Mouse (Mus musculus): ENCODE results near the gene Creb5.

Creb5 gene

DNA sequence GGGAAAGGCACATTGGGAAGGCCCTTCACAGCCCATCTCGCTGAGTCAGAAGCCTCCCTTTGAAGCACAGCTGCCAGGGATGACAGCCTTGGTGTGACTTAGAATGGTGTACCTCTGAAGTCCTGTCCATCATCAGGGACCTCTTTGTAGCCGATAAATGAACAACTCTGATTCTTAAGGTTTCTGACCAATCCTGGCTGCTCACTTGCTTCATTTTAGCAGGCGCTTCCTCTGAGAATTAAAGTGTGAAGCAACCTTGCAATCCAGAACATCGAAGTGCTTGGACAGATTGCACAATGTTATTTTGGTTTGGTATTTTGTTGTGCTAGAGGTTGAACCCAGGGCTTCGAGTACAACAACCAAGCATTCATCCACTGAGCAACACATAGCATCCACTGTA, 190.4 kb downstream of the Creb5 start:
- DNase-seq (ENCODE audit: low read depth in 2 of 2, low spot score in 2 of 2): no peak

DNA sequence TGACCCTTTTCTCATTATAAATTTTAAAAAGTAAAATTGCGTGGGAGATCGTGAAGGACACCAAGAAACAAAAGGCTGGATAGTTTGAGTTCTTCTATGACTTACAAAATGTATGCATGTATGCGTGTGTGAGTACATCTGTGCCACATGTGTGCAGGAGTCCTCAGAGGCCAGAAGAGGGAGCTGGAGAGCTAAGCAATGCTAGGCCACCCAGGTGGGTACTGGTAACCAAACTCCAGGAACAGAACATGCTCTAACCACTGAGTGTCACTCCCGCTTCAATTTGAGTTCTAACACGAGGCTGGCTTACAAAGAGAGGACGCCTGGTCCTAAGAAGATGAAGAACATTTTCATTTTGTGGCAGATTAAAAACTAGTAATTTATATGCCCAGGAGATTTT, 203.8 kb downstream of the Creb5 start:
- DNase-seq (ENCODE audit: low read depth in 2 of 2, low spot score in 2 of 2): no peak

DNA sequence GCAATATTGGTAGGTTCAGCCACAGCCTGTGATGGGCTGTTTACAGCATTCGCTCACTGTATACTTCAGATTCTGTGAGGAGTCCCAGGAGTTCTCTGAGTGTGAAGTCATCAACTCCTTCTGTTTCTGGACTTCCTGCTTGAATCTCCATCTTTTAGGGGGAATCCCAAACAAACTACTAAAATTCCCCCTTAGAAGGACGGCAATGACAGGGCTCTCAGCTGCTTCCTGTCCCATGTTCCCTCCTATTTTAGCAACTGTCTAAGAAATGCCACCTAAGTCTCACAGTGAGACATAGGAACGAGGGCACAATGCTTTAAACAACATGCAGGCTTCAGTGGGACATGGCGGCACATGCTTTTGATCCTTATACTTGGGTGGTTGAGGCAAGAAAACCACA, 204.3 kb downstream of the Creb5 start:
- DNase-seq (ENCODE audit: low read depth in 2 of 2, low spot score in 2 of 2): no peak

DNA sequence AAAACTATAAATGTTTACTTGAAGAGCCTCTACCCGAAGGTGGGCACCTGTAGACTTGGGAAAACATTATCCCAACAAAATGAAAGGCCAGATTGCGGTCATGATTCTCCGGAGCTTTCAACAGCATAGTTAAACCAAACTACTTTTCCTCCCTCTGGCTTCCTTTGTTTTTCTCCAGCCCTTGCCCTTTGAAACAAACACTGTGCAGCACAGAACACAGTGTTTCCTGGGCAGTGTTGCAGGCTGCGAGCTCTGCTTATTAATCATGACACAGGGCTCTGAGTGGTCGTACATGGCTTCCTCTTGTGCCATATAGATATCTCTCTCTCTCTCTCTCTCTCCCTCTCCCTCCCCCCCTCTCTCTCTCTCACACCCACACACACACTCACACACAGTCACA, 206.8 kb downstream of the Creb5 start:
- DNase-seq (ENCODE audit: low read depth in 2 of 2, low spot score in 2 of 2): no peak

DNA sequence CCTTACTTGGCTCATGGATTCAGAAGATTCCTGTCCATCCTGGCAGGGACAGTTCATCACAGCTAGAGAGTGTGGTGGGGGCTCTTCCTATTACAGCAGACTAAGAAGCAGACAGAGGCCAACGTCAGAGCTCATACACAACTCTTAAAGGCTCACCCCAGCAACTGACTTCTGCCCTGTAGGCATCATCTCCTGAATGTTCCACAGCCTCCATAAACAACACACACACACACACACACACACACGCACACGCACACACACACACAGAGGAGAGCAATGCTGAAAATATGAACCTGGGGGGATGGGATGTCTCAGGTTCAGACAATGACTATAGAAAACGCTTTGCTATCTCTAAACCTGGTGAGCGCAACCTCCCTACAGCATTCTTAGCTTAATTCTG, 208.6 kb downstream of the Creb5 start:
- no peak for DNase-seq (ENCODE audit: low read depth in 2 of 2, low spot score in 2 of 2)

DNA sequence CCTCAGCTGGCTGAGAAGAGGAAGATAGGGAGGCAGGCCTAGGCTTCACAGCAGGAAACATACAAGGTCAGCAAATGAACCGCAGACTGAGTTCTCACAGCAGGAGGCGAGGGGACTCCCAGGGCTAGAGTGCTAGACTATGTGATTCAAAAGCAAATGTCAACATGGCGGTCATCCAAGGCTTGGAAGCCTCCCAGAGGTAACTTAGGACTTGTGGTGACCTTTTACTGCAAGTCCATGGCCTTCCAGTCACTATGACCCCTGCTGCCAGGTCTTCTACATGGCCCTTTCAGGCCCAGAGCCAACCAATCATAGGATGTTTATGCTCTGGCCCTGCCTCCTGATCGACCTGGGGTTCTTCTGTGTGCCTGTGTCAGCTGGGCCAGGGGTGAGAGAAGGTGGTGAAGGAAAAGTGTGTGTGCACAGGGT, 209.3 kb downstream of the Creb5 start:
- DNase-seq (ENCODE audit: low read depth in 2 of 2, low spot score in 2 of 2): no peak

DNA sequence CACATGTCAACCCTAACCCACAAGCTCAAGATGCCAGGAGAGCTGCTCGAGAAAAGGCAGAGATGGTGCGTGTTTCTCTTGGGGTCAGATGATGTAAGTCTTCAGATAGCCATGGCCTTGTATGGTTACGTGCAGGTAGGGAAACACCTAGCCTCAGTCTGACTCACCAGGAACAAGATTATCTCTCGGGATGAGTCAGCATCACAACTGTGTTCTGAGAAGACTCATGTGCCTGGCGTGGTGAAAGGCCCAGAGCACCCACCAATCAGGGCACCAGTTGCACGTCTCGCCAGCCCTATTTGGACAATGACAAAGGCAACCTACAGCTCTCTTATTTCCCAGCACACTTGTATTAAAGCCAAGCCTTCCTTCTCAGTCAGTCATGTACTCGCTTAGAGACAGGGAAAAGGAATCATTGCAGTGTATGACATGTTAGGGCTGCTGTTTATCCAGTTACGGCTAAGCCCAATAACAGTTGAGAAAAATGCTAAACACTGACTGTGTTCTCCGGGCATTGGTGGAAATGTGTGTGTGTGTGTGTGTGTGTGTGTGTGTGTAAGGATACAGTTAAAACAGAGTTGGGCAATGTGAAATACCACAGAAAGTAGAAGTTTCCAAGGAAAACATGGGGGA, 210.9 kb downstream of the Creb5 start:
- DNase-seq (ENCODE audit: low read depth in 2 of 2, low spot score in 2 of 2): no peak

DNA sequence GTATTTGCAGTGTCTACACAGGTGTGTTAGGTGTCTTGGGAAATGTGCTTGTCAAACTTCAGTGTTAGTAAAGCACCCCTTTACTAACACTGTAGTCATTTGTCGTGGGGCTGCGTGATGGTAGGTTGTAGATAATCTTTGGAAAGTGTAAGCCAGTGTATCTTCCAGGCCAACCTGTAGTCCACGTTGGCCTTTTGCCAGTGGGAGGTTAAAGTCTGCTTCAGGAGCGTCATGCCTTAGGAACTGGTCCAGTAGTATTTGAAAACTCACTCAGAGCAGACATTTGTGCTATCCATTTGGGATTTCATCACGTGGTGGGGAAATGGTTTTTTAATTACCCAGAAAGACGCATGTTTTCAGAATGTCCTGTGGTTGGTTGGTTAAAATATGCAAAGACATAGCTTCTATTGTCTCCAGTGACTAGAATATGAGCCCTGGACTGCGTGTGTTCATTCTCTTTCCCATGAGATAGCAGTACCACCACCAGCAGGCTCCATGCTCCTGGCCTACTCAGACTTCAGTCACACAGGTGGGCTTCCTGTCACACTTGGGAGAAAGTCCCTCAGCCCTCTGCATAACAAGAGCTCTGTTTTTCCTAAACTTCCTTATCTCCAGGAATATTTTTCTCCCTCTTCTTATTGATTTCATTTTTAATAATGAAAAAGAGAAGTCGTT, 212.7 kb downstream of the Creb5 start:
- no peak for DNase-seq (ENCODE audit: low read depth in 2 of 2, low spot score in 2 of 2)

DNA sequence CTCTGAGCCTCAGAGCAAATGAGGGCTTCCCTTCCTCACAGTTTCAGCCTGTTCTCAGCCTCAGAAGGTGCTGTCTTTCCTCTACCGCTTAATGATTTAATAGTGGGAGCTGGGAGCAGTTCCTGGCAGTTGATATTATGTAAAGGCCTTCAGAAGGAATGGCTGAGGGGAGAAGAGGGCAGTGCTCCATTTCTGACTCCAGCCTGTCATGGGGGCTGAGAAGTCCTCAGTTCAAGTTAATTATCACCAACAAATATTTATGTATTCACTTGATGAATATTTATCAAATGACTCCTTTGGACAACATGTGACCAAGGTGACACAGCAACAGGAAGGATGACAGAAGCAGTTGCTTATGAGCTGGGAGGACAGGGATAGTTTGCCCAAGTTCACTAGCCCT, 214.2 kb downstream of the Creb5 start:
- no peak for DNase-seq (ENCODE audit: low read depth in 2 of 2, low spot score in 2 of 2)

DNA sequence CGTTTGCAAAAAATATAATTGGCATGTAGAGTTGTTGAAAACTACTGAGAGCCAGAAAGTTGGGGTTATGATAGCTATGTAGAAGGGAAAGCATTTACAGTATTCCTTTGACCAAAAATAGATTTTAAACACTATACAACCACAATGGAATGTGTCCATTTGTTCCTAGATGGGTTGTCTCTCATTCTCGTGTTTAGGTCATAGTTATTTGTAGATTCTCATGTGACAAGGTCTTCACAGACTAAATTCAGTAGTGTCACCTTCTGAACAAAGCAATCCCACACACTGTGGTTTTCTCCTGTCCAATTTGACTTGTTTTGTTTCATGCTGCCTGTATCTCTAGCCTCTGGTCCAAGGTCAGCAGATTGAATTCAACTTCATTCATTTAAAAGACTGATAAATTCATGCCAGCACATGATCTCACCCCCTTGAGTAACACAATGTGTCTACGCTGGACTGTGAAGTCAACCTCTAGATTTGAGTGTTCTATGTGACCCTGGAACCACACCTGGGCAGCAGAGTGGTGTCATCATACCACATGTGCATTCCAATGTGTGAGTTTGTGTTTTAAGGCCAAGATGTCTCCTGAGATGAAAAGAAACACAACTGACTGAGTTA, 220.0 kb downstream of the Creb5 start:
- no peak for DNase-seq (ENCODE audit: low read depth in 2 of 2, low spot score in 2 of 2)

DNA sequence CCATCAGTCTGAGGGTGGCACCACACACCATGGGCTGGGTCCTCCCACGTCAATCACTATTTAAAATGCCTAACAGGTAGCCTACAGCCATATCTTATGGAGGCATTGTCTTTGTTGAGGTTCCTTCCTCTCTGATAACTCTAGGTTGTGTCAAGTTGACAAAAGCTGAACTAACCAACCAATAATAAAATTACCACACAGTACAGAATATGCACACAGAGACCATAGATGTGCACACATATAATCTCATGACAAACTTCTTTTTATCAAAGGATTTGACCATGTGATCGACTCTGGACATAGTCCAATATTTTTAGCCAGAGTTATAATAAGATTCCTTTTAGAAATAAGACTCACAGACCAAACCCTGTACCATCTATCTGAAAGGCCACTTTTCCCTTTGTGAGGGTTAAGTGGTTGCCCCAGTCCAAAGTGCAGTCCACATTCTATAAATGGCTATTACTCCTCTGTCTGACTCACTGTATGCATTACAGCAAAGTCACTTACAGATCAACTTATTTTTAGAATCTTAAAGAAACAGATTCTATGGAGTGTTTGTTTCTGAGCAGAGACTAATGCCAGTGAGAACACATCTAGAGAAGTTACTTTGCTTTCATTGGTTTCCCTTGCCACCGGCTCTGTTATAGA, 221.9 kb downstream of the Creb5 start:
- no peak for DNase-seq (ENCODE audit: low read depth in 2 of 2, low spot score in 2 of 2)

DNA sequence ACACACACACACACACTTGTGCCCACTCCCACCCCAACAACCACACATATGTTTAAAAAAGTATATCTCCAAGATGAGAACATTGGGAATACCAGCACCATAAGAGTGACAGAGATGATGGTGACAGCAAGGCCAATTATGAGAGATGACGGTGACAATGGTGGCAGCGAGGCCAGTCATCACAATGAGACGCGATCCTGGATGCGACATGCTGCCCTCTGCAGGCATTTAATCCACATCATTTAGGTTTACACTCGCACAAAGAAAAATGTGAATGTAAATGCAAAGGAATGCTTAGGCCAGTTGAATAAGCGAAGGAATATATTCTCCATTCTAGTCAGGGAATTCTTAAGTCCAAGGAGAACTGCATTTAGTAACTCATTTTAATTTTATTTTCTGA, 222.9 kb downstream of the Creb5 start:
- DNase-seq (ENCODE audit: low read depth in 2 of 2, low spot score in 2 of 2): no peak

DNA sequence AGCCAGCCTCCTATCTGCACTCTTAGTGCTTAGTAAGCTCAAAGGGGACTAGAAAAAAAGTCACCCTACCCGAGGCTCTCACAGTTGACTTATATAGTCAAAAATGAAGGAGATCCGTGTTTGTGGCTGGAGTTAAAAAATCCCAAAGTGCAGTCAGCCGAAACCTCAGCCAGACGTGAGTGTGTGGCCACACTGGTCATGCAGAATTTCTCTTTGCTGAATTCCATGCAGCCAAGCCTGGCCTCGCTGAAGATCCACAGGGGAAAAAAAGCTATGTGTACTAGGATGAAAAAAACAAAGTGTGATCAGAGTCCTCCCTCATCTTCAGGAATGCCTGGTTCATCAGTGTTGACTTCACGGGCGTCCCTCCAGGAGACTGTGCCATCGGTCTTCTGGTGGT, 225.2 kb downstream of the Creb5 start:
- DNase-seq (ENCODE audit: low read depth in 2 of 2, low spot score in 2 of 2): no peak

DNA sequence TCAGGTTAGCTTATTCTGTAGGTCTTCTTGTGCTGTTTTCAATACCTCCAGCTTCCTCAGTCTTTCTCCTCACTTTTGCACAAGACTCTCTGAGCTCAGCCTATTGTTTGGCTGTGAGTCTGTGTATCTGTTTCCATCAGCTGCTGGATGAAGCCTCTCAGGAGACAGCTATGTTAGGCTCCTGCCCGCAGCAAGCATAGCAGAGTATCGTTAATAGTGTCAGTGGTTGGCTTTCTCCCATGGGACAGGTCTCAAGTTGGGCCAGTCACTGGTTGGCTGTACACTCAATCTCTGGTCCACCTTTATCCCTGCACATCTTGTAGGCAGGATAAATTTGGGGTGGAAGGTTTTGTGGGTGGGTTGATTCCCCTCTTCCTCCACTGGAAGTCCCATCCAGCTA, 226.3 kb downstream of the Creb5 start:
- no peak for DNase-seq (ENCODE audit: low read depth in 2 of 2, low spot score in 2 of 2)

DNA sequence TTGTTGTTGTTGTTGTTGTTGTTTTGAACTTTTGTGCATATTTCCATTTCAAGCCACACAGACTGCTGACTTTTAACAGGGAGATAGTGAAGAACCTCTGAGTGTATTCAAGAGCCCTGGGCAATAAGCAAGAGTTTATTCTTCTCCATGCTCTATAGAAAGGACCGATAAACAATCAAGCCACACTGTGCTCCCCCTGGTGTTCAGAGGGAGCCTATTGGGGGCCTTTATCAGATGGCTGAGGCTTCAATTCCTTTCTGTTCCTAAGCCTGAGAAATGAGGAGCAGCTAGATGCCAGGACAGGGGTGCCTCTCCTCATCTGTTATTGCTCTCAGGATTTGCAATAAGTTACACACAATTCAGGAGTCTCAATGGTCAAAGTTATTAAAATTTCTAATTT, 227.8 kb downstream of the Creb5 start:
- peak in 1 of 2 experiments; percentile 6 for DNase-seq (ENCODE audit: low read depth in 2 of 2, low spot score in 2 of 2)

DNA sequence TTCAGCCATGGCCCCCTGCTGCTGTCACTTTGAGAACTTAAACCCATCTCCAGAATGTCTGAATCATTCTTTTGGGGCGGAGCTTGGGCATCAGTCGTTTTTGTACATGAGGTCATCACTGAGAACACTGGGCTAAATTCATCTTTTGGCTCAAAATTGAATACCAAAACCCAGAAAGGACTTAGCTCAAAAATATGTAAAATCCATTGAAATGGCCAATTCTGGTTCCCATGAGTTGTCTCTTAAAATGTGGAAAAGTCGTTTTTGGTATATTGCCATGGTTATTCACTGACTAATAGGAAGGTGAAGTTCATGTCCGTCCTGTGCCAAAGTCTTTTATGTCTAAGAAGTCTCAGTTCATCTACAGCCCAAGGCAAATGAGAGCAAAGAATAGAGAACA, 228.5 kb downstream of the Creb5 start:
- no peak for DNase-seq (ENCODE audit: low read depth in 2 of 2, low spot score in 2 of 2)

DNA sequence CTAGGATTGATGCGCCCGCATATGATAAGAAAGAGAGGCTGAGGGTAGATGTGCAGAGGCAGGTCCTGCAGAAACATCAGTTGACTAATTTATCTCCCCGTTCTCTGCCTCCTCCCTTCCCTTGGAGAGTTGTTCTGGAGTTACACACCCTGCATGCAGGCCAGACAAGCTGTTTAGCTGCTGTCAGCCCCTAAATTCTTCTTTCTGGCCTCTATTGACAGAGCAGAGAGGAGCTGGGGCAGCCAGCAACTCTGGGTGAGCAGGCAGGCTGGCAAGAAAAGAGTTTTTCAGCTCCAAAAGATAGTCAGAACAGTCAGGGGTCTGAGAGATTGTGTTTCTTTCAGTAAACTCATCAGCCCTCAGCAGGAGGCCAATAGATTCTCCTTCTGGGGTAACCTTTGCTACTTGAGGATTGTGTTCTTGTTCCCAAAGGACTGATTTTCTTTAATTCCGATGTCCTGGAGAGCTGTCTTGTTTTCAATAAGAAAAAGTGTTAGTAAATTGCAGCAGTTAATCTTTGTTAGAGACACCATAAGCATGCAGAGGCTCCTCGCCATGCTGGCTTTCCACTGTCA, 230.4 kb downstream of the Creb5 start:
- DNase-seq (ENCODE audit: low read depth in 2 of 2, low spot score in 2 of 2): no peak

DNA sequence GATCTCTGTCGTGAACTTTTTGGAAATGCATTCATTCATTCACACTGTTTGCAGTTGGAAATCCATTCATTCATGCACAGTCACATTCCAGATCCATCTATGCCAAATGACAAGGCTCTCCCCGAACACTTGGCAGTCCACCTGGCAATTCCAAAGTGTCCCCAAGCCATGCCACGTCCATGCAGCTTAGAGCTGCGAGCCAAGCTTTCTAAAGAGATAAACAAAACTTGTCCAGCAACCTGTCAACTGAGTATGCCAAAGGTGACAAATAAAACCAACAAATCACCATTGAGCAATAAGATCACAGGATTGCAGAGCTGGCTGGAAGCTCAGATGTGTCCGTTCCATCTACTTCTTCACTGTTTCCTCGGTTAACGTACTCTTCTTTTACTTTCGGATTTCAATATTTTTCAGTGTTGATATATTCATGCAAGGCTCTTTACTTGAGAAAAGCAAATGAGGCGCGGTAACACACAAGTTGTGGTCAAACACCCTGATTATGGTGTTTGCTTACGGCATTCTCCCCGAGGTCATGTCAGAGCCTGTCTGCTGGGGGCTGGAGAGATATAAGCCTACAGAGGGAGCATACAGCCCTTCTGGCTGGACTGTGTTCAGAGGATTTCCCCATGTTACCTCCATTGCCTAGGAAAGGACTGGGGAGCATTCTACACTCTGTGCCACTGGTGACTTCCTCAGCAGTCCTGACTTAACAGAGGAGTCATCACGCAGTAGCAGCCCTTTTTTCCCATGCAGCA, 236.8 kb downstream of the Creb5 start:
- no peak for DNase-seq (ENCODE audit: low read depth in 2 of 2, low spot score in 2 of 2)

DNA sequence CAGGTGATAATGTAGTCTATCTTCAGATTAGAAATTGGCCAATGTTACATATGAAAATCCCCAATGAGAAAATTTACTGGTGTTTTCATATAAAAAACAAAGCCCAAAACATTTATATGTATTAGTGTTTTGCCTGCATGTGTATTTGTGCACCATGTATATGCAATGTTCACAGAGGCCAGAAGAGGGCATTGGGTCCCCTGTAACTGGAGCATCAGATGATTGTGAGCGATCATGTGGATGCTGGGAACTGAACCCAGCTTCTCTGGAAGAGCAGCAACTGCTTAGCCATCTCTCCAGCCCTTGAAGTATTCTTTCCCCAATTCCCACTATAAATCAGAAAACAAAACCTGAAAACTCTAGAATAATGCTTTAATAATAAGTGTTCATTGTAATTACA, 239.4 kb downstream of the Creb5 start:
- no peak for DNase-seq (ENCODE audit: low read depth in 2 of 2, low spot score in 2 of 2)

DNA sequence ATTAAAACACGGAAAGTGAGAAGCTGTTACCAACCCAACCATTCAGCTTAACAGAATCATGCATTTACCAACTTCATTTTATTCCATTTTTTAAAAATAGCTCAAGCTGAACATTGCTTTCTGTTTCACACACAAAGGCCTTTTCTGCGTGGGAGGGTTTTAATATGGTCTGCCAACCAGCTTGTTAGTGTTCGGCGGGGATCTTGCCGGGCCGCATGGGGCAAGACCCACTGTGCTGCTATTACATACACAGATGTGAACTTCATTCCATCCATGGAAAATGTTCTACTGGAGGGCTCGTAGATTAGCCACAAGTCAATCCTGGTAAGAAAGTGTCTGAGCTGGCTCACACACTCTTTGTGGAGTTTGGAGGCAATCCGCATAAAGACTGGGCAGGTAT, 243.7 kb downstream of the Creb5 start:
- no peak for DNase-seq (ENCODE audit: low read depth in 2 of 2, low spot score in 2 of 2)

DNA sequence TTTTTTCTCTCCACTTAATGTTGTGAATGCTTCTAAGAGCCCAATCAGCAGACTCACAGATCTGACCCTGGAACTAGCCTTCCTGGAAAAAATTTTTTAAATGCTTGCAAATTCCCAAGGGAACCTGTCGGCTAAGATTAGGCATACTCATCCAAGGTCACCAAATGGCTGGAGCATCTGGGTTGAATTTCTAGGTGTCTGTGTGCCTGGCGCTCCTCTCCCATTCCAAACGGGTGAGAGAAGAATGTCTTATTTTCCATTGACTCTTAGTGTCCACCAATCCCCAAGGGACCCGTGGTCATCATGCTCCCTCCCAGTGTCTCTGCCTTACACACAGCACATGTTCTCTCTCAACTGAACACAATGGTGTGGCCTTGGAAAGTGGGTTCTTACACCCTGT, 244.4 kb downstream of the Creb5 start:
- no peak for DNase-seq (ENCODE audit: low read depth in 2 of 2, low spot score in 2 of 2)

Data from CD8-positive naive resting alpha-beta T cell, adult 2 months (primary cell).